Mouse (Mus musculus) testis, adult 2 months (tissue): ENCODE data around the gene Aff4.

Experiments used
- CTCF ChIP-seq: fragments of 200-500 bp; IDR thresholded peaks from 2 replicates; pipeline ENCODE4 v1.5.1; 2012; ENCODE audit warnings: low read depth, mild to moderate bottlenecking, inconsistent platforms, low read length, moderate library complexity; ENCODE audit not compliant: control insufficient read depth, insufficient read depth, insufficient replicate concordance
- POLR2A ChIP-seq: fragments of 200-500 bp; IDR thresholded peaks from 2 replicates; pipeline ENCODE4 v1.6.1; 2012; ENCODE audit warnings: low read depth, mild to moderate bottlenecking, inconsistent platforms, low read length, moderate library complexity; ENCODE audit not compliant: control insufficient read depth

DNA sequence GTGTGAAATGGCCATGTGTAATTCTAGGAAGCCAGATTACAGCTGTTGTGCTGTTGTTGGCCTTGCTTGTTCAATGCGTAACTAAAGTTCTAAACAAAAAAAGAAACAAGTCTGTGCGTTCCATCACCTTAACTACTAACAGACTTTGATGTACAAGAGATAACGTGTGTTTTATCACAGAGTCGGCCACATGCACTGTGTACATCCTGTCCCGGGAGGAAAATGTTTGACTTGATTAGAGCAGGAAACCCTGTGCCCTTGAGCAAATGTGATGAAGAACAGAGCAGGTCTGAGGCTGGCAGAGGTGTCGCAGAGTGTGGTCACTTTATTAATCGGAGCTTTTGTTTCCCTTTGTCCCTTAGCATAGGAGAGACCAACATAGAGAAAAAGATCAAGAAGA is 20.3 kb upstream of the Aff4 start:
- TF ChIP-seq POLR2A = no peak
- no peak for TF ChIP-seq CTCF
